Mouse (Mus musculus) gastrocnemius, postnatal 14 days (tissue): ENCODE measurements around the gene Ankrd60. TPM values are rescaled to one million over a fixed set of nuclear protein-coding genes. Genes with fewer than 3 reads are reported as not detected.

ENCODE experiments used
- DNase-seq: peaks from one replicate; pipeline ENCODE4 v3.0.0; 2021; ENCODE audit warnings: mixed read lengths
- intact Hi-C: fragments of 180-260 bp; cut with DNase I; formaldehyde crosslinking; loops from one replicate; pipeline ENCODE4 v1.15.1; 2025; ENCODE audit warnings: low total_unique reads
- total RNA-seq, 2 experiments: library from RNA; stranded (reverse); gene quantifications; 2 replicates each; pipeline ENCODE4 v1.2.3; 2021

Gene Ankrd60
- total RNA-seq, 2 experiments from 2014 or later = not detected

GRCm38 (mm10) chr2:173535886-173536285, 42.3 kb downstream of the Ankrd60 start:
- intact Hi-C loops = no loop called here
- DNase-seq = no peak

- intact Hi-C loops = no loop called here
- DNase-seq = no peak
These were observed 42.8 kb downstream of the Ankrd60 start for GRCm38 (mm10) chr2:173535390-173535789.

GRCm38 (mm10) chr2:173534581-173534980, 43.6 kb downstream of the Ankrd60 start:
- intact Hi-C loops = no loop called here
- no peak for DNase-seq

GRCm38 (mm10) chr2:173532711-173533462, 45.3 kb downstream of the Ankrd60 start:
- DNase-seq = no peak
- intact Hi-C loops = no loop called here

GRCm38 (mm10) chr2:173528493-173528892, 49.7 kb downstream of the Ankrd60 start:
- intact Hi-C loops = no loop called here
- no peak for DNase-seq

GRCm38 (mm10) chr2:173522376-173522775, 55.8 kb downstream of the Ankrd60 start, which contains the start of gene 1700021F07Rik:
Gene 1700021F07Rik (plus strand): TSS chr2:173522586.
- DNase-seq = no peak
- intact Hi-C loops = no loop called here

Other genes with a start within 250 kb of the Ankrd60 start
- not detected for gene 1700021F07Rik, start 55.8 kb downstream of the Ankrd60 start, total RNA-seq
- 10 to 100 TPM; 21.5 to 22.5 TPM for gene Rab22a, start 81.4 kb upstream of the Ankrd60 start, total RNA-seq
- gene 1700010B08Rik, start 141.1 kb upstream of the Ankrd60 start, total RNA-seq = not detected
- 100 to 1,000 TPM; 160 to 166 TPM for gene Vapb, start 159.1 kb upstream of the Ankrd60 start, total RNA-seq